Mouse (Mus musculus): Measurements from ENCODE around the gene Macrod1.

- TF ChIP-seq POLR2A (IDR thresholded peaks at IDR 0.05; ENCODE audit: borderline replicate concordance, extremely low read depth, low read depth, low read length): no peak
- no peak for TF ChIP-seq CTCF (IDR thresholded peaks at IDR 0.05; ENCODE audit: insufficient read depth, low read length)
Measured at GRCm38 (mm10) chr19:7239574-7239973, 183.0 kb downstream of the Macrod1 start.

Measured in lung, adult 2 months (tissue).